Mouse (Mus musculus): Measurements from ENCODE around the gene Rac1. TPM values are rescaled to one million over a fixed set of nuclear protein-coding genes. Genes with fewer than 3 reads are reported as not detected.
"Not testable (repeated sequence)": the region's sequence is repeated elsewhere in the genome, so short reads cannot be mapped to it uniquely, and the experiment has no call there.

The Rac1 gene
- polyA plus RNA-seq, 1 experiment from 2014 or later, result 178 TPM

- 83% methylated on average over 6 of the region's 6 CpGs for WGBS (ENCODE audit: insufficient replicate concordance)
- ATAC-seq (ENCODE audit: low read depth), result no peak
- no peak overlapping the region for H3K4me2 ChIP-seq
Measured at GRCm38 (mm10) chr5:143555233-143555632, 27.4 kb upstream of the Rac1 start.

GRCm38 (mm10) chr5:143552911-143553310 lies 25.1 kb upstream of the Rac1 start:
- H3K27ac ChIP-seq, result 0 out of 2 replicates have a peak overlapping the region, but pooled peaks have one; percentile 48
- peaks cover 59% of the 10 kb centered on the region for H3K4me1 ChIP-seq (replicated peaks)
- 79% methylated on average over 6 of the region's 6 CpGs for WGBS (ENCODE audit: insufficient replicate concordance)

More at GRCm38 (mm10) chr5:143555233-143555632, 27.4 kb upstream of the Rac1 start:
- Histone ChIP-seq H3K9me3 (replicated peaks) (no peaks in the 10 kb centered on the region), H3K4me1 (replicated peaks) (peaks cover 63% of the 10 kb centered on the region), H3K27ac (0 out of 2 replicates have a peak overlapping the region, but pooled peaks have one; percentile 1), H3K27me3 (no peaks in the 10 kb centered on the region), H3K9ac (no peak overlapping the region), H3K4me3 (replicated peaks) (no peak overlapping the region), H3K36me3 (peaks cover 14% of the 10 kb centered on the region; the same call in 1 of the 2 replicates)
- no peak for DNase-seq

GRCm38 (mm10) chr5:143548922-143549321 lies 21.1 kb upstream of the Rac1 start:
- H3K4me3 ChIP-seq (replicated peaks), result peak overlapping the region; percentile 82
- H3K4me1 ChIP-seq (replicated peaks), result peaks cover 51% of the 10 kb centered on the region
- peak overlapping the region; percentile 88 for H3K27ac ChIP-seq
- peak overlapping the region; percentile 92 for H3K9ac ChIP-seq
- DNase-seq; H3K9me3 ChIP-seq (replicated peaks): not testable (repeated sequence)
- peaks cover 14% of the 10 kb centered on the region; the same call in 1 of the 2 replicates for H3K36me3 ChIP-seq
- H3K4me2 ChIP-seq, result peak overlapping the region; percentile 94
- H3K27me3 ChIP-seq, result peaks cover 13% of the 10 kb centered on the region; the same call in 1 of the 2 replicates
- WGBS (ENCODE audit: insufficient replicate concordance), result under 1% methylated on average over 28 of the region's 28 CpGs
- ATAC-seq (ENCODE audit: low read depth), result peak; percentile 24

More at GRCm38 (mm10) chr5:143552911-143553310, 25.1 kb upstream of the Rac1 start:
- ATAC-seq (ENCODE audit: low read depth) (no peak), DNase-seq (no peak)
- Histone ChIP-seq H3K4me3 (replicated peaks) (no peak overlapping the region), H3K9me3 (replicated peaks) (no peaks in the 10 kb centered on the region), H3K27me3 (no peaks in the 10 kb centered on the region), H3K36me3 (peaks cover 14% of the 10 kb centered on the region; the same call in 1 of the 2 replicates), H3K4me2 (no peak overlapping the region), H3K9ac (no peak overlapping the region)

DNA sequence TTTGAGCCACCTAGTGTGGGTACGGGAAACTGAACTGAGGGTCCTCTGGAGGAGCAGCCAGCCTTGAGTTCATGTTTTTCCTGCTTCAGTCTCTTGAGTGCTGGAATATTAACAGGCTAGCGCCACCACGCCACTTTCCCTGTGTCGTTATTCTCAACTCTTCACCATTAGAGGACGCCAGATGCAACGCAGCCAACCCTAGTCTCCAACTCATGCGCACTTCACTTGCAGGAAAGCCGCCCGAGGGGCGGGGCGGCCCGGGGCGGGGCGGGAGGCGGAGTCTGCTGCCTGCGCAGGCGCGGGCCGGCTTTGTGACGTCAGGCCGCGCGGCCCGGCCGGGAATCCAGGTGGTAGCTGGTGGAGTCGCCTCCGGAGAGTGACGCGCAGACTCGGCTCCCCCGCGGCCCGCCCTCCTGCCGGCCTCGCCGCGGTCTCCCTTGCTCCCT lies 20.6 kb upstream of the Rac1 start:
- Histone ChIP-seq H3K9ac (peak overlapping the region; percentile 92), H3K4me3 (replicated peaks) (peak overlapping the region; percentile 82), H3K36me3 (peaks cover 14% of the 10 kb centered on the region; the same call in 1 of the 2 replicates), H3K27ac (peak overlapping the region; percentile 92), H3K9me3 (replicated peaks) (no peaks in the 10 kb centered on the region), H3K4me1 (replicated peaks) (peaks cover 46% of the 10 kb centered on the region), H3K27me3 (peaks cover 14% of the 10 kb centered on the region; the same call in 1 of the 2 replicates), H3K4me2 (peak overlapping the region; percentile 94)
- WGBS (ENCODE audit: insufficient replicate concordance), result 1% methylated on average over 37 of the region's 37 CpGs
- DNase-seq (peak; percentile 91), ATAC-seq (ENCODE audit: low read depth) (peak; percentile 94)

DNA sequence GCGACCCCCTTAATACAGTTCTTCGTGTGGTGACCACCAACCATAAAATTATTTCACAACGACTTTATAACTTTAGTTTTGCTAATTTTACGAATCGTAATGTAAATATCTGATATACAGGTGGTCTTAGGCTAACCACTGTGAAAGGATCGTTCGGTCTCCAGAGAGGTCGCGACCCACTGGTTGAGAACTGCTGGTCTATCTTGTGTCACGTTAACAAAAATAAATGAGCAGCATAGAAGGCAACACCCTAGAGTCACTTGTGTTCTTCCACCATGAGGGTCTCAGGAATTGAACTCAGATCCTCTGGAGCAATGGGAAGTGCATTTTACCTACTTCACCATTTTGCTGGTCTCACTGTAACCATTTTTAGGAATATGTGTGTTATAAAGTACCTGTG lies 20.0 kb upstream of the Rac1 start:
- H3K27me3 ChIP-seq, result peaks cover 14% of the 10 kb centered on the region; the same call in 1 of the 2 replicates
- peak overlapping the region; percentile 71 for H3K9ac ChIP-seq
- peaks cover 13% of the 10 kb centered on the region; the same call in 1 of the 2 replicates for H3K36me3 ChIP-seq
- peak overlapping the region; percentile 82 for H3K4me3 ChIP-seq (replicated peaks)
- H3K27ac ChIP-seq, result peak overlapping the region; percentile 92
- no peak for ATAC-seq (ENCODE audit: low read depth)
- H3K4me1 ChIP-seq (replicated peaks), result peaks cover 44% of the 10 kb centered on the region
- peak overlapping the region; percentile 94 for H3K4me2 ChIP-seq
- H3K9me3 ChIP-seq (replicated peaks), result no peaks in the 10 kb centered on the region
- no peak for DNase-seq
- WGBS (ENCODE audit: insufficient replicate concordance), result 49% methylated on average over 10 of the region's 10 CpGs

GRCm38 (mm10) chr5:143547384-143547783 lies 19.5 kb upstream of the Rac1 start:
- peak; percentile 80 for DNase-seq
- Histone ChIP-seq H3K27me3 (peaks cover 14% of the 10 kb centered on the region; the same call in 1 of the 2 replicates), H3K4me2 (peak overlapping the region; percentile 94), H3K4me1 (replicated peaks) (peaks cover 44% of the 10 kb centered on the region), H3K9ac (peak overlapping the region; percentile 71; the same call in 1 of the 2 replicates), H3K36me3 (peaks cover 9% of the 10 kb centered on the region; the same call in 1 of the 2 replicates), H3K9me3 (replicated peaks) (no peaks in the 10 kb centered on the region), H3K27ac (no peak overlapping the region), H3K4me3 (replicated peaks) (no peak overlapping the region)
- ATAC-seq (ENCODE audit: low read depth), result no peak
- 3% methylated on average over 11 of the region's 11 CpGs for WGBS (ENCODE audit: insufficient replicate concordance)

DNA sequence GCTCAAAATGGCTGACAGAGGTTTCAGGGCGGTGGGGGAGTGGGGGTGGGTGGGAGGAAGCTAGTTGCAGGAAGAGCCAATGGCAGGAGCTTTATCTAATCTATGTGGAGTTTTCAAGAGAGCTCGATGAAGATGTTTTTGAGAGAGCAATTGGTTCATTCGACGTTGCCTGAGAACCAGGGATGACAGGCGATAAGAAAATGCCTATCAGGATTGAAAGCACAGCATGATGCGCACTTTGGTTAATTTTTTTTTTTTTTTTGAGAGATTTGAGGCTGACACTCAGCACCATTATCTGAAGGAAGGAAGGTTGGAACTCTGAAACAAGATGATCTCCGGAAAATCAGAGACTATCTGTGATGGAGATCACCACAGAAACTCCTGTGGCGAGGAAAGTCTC lies 11.3 kb upstream of the Rac1 start:
- Histone ChIP-seq H3K9ac (no peak overlapping the region), H3K27ac (no peak overlapping the region), H3K4me2 (no peak overlapping the region), H3K27me3 (peaks cover 18% of the 10 kb centered on the region), H3K4me1 (replicated peaks) (no peaks in the 10 kb centered on the region), H3K9me3 (replicated peaks) (no peaks in the 10 kb centered on the region), H3K36me3 (no peaks in the 10 kb centered on the region), H3K4me3 (replicated peaks) (no peak overlapping the region)
- no peak for ATAC-seq (ENCODE audit: low read depth)
- DNase-seq, result no peak
- WGBS (ENCODE audit: insufficient replicate concordance), result 57% methylated on average over 8 of the region's 8 CpGs

DNA sequence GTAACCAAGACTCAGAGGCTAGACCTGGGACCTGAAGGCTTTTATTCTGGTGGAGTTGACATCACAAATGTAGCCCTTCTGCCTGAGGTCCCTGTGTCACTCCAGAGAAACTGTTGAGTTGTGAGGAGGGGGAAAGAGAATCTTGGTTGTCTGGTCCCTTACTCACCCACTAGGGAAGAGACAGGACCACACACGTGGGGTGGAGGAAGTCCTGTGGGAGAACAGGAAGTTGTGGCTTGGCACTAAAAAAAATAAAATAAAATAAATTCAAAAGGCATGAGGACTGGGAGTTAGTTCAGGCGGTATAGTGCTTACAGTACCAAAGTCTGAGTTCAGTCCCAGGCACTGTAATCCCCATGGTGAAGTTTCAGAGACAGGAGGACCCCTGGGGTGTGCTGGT lies 9.2 kb upstream of the Rac1 start:
- Histone ChIP-seq H3K9me3 (replicated peaks) (no peaks in the 10 kb centered on the region), H3K27me3 (peaks cover 15% of the 10 kb centered on the region; the same call in 1 of the 2 replicates), H3K4me3 (replicated peaks) (no peak overlapping the region), H3K4me2 (no peak overlapping the region), H3K27ac (no peak overlapping the region), H3K36me3 (no peaks in the 10 kb centered on the region), H3K9ac (no peak overlapping the region), H3K4me1 (replicated peaks) (peaks cover 6% of the 10 kb centered on the region)
- DNase-seq, result no peak
- WGBS (ENCODE audit: insufficient replicate concordance), result 7% methylated on average over 2 of the region's 2 CpGs
- ATAC-seq (ENCODE audit: low read depth), result no peak

- Histone ChIP-seq H3K4me3 (replicated peaks) (no peak overlapping the region), H3K9me3 (replicated peaks) (no peaks in the 10 kb centered on the region), H3K27ac (no peak overlapping the region), H3K4me1 (replicated peaks) (peaks cover 20% of the 10 kb centered on the region), H3K27me3 (peaks cover 6% of the 10 kb centered on the region; the same call in 1 of the 2 replicates), H3K36me3 (no peaks in the 10 kb centered on the region), H3K9ac (no peak overlapping the region), H3K4me2 (no peak overlapping the region)
- DNase-seq, result no peak
- WGBS (ENCODE audit: insufficient replicate concordance), result 73% methylated on average over 4 of the region's 4 CpGs
- ATAC-seq (ENCODE audit: low read depth), result no peak
Measured at GRCm38 (mm10) chr5:143534922-143535321, 7.1 kb upstream of the Rac1 start.

DNA sequence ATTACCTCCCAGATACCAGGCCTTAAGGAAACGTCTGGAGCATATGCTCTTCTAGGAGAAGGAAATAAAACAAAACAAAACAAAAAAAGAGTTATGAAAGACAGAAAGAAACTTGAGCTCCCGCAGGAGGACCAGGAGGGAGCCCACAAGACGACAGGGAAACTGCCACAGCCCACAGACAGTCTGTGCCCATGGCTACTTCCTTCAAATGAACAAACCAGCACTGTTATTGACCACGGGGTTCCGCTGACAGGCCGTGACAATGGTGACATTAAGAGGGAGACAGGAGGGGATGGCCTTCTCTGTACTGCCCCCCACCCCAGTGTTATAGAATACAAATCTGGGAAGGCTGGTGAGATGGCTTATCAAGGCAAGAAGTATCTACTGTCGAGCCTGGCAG lies 2.9 kb upstream of the Rac1 start:
- no peaks in the 10 kb centered on the region for H3K36me3 ChIP-seq
- 35% methylated on average over 7 of the region's 7 CpGs for WGBS (ENCODE audit: insufficient replicate concordance)
- H3K9me3 ChIP-seq (replicated peaks), result no peaks in the 10 kb centered on the region
- no peak overlapping the region for H3K4me3 ChIP-seq (replicated peaks)
- no peak overlapping the region for H3K4me2 ChIP-seq
- ATAC-seq (ENCODE audit: low read depth) (no peak), DNase-seq (no peak)
- H3K27ac ChIP-seq, result peak overlapping the region; percentile 4; the same call in 1 of the 2 replicates
- peaks cover 40% of the 10 kb centered on the region for H3K4me1 ChIP-seq (replicated peaks)
- H3K9ac ChIP-seq, result no peak overlapping the region
- H3K27me3 ChIP-seq, result no peaks in the 10 kb centered on the region

- Histone ChIP-seq H3K9me3 (replicated peaks) (no peaks in the 10 kb centered on the region), H3K4me1 (replicated peaks) (peaks cover 64% of the 10 kb centered on the region), H3K9ac (peak overlapping the region; percentile 100), H3K4me2 (peak overlapping the region; percentile 94), H3K27ac (peak overlapping the region; percentile 100), H3K4me3 (replicated peaks) (peak overlapping the region; percentile 99), H3K27me3 (no peaks in the 10 kb centered on the region), H3K36me3 (peaks cover 13% of the 10 kb centered on the region)
- DNase-seq (no peak), ATAC-seq (ENCODE audit: low read depth) (no peak; the same call in 1 of the 2 replicates)
- WGBS (ENCODE audit: insufficient replicate concordance), result 11% methylated on average over 7 of the region's 7 CpGs
Measured at GRCm38 (mm10) chr5:143528308-143528683, 460 bp upstream of the Rac1 start.

Data from liver, embryonic 13.5 days (tissue).